Mouse (Mus musculus): ENCODE data around the gene Snca.

Gene Snca

DNA sequence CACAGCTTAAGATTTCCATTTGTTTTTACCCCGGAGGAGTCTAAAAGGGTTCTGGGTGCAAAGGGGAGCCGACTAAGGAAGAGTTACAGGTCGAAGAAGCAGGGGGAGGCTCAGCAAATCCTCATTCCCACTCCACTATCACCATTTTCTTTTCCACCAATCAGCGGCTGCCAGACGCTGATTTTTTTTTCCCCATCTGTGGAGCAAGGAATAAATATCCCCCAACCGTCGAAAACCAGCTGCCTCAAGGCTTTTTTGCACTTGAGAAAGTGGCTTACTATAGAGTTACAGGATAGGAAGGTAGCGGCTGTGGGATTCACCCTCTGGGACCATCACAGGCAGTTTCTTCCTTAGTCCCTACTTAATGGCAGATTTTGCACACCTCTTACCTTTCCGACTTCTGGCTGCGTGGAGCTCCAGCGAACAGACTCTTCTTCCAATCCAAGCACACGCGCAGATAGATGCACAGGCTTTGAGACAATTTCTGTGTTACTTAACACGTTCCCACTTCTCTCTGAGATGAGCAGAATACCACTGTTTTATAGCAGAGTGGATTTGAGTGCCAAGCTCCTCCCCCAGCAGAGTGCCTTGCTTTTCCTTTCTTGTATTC lies at the start of gene Snca:
Gene Snca, minus strand, starts transcription at position 574 of the 610 bp plus-strand sequence.
- DNase-seq (ENCODE audit: low spot score in 2 of 2): no peak

DNA sequence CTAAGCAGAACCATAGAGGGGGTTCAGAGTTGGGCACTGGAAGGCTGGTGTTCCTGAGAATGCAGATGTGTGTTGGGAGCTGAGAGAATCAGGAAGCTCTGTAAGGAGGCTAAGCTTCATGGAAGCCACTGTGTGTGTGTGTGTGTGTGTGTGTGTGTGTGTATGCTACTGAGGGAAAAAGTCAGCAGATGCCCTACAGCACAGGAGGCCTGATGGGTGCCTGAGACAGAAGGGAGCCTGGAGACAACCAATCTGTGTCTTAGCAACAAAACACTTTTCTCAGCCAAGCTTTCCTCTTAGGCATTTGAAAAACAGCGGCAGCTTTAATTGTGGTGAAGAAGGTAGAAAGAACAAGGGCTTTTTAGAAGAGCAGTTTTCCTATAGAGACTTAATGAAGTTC lies 40.5 kb upstream of the Snca start:
- no peak for DNase-seq (ENCODE audit: low spot score in 2 of 2)

DNA sequence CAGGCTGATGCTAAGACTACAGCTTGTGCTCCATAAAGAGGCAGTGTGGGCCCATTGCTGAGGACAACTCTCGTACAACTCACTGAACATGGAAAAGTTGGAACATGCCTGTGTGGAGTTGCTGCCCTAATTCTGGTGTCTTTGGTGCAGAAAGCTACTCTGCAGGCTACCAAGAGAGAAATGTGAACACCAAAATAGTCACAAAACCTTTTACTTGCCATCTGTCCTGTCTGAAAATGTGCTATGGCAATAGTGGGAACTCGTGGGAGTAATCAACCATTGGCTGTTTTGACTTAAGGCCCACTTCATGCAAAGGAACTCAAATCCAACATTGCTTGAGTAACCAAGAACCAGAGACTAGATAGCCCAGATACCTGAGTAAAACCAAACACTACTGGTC lies 26.9 kb upstream of the Snca start:
- no peak for DNase-seq (ENCODE audit: low spot score in 2 of 2)

DNA sequence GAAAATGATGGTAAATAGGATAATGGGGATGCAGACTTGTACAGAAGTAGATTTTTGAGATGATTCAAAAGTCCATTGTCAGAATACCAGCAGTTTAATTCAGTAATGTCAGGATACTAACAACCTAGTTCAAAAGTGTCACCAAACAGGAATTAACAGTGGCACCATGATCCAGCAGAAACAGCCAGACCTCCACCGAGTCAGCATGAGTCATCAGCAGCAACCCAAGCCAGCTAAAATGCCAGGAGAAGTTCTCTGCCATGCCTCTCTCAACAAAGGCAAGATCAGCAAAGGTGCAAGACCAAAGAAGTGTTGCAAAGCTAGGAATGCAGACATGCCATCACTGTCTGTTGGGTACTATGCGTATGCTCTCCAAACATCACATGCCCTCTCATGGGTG lies 22.0 kb upstream of the Snca start:
- DNase-seq (ENCODE audit: low spot score in 2 of 2): no peak

DNA sequence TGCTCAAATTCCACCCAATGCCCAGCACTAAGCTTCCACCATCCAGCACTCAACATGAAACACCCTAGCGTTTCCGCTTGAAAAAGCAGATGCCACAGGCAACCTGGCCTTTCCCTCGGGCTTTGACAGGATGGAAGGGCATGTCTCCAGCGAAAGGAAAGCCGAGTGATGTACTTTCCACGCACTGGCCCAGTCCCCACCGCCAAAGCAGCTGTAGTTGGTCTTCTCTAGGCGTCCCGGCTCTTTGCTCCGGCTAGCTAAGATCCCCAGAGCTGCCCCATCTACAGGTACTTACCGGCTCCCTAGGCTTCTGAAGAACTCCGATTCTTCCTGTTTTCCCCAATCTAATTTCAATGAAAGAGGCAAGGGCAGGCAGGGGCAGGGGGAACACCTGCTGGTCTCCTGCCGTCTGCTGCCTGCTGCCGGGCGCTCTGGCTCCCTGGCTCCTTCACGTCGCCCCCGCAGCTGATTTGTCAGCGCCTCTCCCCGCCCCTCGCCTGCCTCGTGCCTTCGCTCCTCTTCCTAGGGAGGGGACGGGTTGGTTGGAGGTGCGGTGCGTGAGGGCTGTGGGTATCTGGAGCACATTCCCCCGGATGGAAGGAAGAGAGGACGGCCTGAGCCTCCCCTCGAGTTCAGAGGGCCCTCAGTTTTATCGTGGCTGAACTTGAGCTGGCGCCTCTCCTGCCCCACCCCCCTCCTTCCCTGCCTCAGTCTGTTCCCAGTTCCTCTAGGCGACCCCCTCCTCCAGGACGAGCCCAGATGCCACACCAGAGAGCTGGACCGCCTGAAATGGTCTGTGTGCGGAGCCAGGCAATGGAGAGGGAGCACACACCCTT lies 1.0 kb downstream of the Snca start:
- DNase-seq (ENCODE audit: low spot score in 2 of 2): no peak

DNA sequence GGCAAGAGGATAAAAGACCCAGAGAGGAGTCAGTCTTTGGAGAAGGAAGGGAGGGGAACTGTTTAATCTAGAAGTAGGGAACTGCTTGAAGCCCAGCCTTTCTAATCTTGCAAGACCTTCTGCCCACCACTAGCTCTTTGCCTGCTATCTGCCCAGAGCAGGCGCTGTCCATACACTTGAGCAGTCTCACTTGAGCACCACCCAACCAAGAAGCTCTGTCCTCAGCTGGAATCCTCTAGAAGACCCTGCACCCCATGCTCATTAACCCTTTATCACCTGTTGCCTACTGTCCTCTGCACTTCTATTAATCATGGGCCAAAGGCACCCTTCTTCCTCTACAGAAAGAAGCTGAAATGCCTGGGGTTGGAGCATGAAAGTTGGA lies 1.6 kb downstream of the Snca start:
- DNase-seq (ENCODE audit: low spot score in 2 of 2): no peak

DNA sequence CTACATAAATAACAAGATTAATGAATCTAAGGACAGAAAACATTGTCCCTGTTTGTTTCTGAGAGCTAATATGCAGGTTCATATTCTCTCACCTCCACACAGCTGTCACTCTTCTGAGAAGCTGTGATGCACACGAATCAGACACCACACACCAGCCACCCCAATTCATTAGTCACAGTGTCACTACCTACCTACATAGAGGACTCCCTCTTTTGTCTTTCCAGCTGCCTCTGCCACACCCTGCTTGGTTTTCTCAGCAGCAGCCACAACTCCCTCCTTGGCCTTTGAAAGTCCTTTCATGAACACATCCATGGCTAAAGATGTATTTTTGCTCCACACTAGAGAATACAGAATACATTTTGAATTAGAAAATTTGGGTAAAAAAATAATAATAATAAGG lies 2.4 kb downstream of the Snca start:
- DNase-seq (ENCODE audit: low spot score in 2 of 2): no peak

DNA sequence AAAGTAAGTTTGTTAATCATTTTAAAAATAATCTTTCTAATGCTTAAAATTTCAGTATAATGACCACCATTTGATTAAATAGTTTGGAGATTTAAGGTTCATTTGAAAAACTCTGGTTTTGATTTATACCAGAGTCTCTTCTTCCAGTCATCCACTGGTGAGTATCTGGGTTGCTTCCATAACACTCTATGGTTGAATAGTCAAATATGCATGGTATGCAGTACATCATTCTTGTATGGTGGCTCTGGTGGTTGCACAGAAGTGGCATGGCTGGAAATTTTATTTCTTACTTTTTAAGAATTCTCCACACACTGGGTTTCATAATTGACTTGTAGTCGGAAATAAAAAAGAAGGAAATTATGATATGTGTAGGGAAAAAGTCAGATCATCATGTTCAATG lies 10.4 kb downstream of the Snca start:
- DNase-seq (ENCODE audit: low spot score in 2 of 2): no peak

DNA sequence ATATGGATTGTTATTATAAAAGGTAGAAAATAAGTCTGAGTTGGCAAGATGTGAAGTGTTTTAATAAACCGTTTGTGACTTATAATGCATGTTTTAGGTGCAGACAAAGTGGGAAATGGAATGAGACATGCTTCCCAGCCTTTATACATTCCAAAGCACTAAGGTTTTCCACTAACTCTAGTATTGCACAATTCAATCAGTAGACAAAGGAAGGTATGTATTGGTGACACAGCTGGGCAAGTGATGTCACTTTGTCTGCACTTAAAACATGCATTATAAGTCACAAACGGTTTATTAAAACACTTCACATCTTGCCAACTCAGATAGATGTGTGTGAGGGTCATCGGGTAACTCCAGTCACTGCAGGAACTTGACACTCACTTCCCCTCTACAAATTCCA lies 16.1 kb downstream of the Snca start:
- no peak for DNase-seq (ENCODE audit: low spot score in 2 of 2)

DNA sequence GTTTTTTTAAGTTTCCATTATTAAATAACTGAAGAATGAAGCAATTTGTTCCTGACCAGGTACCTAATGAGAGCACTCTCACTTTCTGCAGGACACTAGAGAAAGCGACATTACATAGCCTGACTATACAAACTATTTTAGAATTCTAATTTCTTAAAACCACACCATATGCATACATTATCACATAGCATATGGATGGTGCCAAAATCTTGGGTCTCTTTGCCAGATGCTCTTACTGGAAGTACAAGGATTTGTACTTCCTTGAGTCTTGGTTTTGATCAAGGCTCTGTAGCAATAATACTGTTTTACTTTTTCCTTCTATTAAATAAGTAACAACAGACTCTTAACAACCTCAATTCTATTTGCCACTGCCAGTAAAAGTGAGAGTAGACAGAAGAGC lies 31.4 kb downstream of the Snca start:
- no peak for DNase-seq (ENCODE audit: low spot score in 2 of 2)

DNA sequence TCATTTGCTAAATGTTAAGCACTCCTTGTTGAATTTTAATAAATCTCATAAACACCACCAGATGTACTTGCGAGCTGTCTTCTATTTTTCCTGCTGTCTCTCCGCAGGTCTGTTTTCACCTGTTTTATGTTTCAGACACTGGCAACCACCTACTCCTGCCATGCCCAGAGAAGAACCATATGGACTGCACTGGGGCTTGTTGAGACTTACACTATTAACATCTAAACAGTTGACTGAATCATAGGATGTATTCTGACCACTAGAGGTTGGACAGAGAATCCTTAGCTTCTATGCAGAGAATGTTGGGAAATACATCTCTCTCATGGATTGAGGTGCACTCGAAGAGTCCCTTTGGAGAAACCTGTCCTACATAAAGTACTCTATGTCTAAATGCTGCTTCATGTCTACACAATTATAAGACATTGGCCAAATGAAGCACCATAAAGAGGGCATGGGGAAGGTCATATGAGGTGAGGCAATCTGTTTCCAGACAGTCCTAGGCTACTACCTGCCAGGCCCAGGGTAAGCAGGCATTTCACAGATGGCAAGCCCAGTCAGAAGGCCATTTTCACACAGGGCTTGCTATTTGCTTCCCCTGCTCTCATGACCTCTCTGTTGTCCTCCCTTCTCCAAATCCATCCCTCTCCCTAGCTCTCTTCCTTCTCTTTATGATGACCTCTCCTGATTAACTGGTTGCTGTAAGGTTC lies 35.8 kb downstream of the Snca start:
- DNase-seq (ENCODE audit: low spot score in 2 of 2): no peak

DNA sequence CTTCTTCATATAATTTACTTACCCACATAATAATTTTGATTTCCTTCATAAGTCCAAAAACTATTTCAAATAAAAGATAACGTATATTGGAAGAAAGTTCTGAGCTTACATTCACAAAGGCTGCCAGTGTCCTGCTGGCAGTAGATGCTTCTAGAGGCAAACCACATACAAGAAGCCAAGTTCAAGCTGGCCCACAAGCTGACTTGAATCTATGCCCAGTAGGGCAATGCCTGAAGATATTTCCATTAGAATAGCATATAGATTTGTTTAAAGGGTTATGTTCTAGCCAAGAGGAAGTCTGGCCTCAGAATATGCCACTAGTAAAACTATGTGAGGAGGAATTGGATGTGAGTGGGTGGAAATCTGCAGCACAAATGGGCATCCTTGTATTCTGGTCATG lies 42.7 kb downstream of the Snca start:
- no peak for DNase-seq (ENCODE audit: low spot score in 2 of 2)

DNA sequence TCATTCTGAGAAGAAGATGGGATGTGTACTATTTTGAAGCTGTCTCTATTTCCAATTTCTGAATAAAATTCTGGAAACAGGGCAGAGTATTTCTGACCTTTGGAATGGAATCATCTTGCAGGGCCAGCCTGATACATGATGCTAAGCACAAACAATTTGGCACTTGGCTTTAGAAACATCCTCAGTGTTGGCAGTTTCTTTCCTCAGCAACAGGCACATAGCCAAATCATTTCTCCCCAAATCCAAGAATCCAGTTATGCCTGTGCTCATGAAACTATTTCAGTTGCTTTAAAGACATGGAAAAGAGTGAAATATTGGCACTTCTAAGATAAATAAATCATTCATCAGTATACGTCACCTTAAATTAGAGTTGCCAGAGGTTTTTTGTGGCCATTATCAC lies 57.8 kb downstream of the Snca start:
- DNase-seq (ENCODE audit: low spot score in 2 of 2): no peak

DNA sequence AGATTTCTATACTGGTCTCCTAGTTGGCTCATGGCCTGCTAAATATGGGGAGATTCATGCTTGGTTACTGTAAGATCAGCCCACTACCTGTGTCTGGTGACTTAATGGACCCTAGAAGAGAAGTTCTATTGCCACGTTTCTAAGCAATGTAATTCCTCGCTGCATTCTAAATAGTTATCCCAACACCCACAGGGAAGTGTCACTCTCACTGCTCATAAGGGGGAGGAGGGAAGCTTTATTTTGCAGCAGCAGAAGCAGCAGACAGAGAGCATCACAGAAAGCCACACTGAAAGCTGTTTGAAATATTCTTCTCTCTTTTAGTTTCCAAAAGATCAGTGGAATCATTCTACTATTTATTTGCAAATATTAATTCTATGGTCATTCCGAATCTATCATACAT lies 64.0 kb downstream of the Snca start:
- no peak for DNase-seq (ENCODE audit: low spot score in 2 of 2)

DNA sequence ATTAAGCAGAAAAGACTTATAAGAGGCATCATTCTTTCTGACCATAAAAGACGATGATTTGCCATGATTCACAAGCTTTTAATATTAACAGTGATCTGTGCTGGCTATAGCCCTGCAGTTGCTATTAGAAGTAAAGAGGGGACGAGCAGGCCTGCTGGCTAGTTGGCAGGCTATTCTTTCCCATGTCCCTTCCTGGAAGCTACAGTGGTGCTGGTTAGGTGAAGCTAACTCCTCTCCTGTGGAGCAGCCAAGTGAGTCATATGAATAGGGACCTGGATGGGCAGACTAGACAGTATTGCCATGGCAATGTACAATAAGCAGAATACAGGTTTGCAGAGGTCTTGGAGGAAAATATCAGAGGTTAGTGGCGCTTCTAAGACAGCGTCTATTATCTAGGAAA lies 66.8 kb downstream of the Snca start:
- DNase-seq (ENCODE audit: low spot score in 2 of 2): no peak

DNA sequence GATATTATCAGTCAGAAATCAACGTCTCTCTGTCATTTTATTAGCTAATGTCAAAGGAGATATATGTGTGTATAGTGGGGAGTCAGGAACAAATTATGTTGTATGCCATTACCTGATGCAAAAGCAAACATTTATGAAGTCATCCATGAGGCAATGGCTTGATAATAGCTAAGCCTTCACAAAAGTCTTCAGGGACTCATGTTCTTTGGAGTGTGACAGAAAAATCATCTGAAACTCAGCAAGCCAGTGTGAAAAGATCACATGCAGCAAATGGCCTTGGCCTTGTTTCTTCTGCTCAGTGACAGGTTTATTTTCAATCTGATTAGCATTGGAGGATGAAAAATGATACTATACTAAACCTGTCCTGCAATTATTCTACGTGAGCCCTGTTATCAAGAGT lies 67.9 kb downstream of the Snca start:
- no peak for DNase-seq (ENCODE audit: low spot score in 2 of 2)

DNA sequence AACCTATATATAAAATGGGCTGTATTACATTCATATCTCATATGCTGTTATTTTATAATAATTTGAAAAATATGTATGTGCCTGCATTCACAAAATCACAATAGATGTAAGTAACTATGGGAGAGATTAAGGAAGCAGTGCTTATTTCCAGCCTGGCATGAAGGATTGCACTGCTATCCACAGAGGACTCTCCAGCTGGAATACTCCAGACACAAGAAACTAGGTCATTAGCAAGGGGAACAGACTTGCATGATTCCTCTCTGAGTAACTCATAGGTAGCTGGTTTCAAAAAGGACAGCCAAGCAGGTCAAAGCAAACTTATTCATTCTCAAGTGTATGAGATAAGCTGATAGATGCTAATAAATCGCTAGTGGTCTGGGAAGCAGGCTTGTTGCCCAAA lies 74.7 kb downstream of the Snca start:
- DNase-seq (ENCODE audit: low spot score in 2 of 2): no peak

DNA sequence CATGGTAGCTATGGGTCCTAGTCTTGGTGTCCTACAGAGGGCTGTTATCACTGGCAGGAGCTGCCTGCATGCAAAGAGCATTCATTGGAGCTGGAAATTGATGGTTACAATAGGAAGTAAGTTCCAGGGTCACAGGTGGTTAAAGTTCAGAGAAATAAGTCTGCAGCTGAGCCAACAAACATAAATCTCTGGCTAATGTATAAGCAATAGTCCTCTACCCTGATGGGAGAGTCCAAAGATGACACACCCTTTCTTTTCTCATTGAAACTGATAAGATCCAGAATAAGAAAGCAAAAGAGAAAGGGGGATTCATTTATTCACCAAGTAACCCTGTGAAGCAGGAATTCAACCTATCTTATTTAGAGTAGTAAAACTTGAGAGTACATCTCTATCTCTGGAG lies 83.7 kb downstream of the Snca start:
- no peak for DNase-seq (ENCODE audit: low spot score in 2 of 2)

DNA sequence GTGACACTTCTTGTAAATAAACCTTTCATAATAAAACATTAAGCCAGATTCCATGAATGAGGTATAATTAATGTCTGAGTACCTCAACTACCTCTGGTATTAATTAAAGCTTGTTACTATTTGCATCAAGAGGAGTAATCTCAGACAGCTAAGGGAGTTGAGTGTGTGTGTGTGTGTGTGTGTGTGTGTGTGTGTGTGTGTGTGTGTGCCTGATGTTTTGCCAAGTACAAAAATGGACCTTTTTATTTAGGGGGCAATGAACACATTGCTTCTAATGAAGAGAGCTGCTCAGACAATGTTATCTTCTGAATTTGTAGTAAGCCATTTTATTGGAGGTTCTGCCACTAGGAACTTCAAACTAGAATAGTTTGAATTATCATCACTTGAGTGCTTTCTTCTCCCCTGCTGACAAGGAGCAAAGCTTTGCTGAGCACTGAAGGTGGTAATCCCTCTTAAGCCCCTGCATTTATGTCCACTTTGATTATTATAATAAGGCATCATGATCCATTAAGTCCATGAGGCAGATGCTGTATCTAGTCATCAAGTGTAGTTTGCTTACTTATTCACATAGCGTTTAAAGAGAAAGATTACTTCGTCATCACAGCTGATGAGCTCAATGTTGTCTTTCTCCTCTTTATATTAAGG lies 88.1 kb downstream of the Snca start:
- no peak for DNase-seq (ENCODE audit: low spot score in 2 of 2)

DNA sequence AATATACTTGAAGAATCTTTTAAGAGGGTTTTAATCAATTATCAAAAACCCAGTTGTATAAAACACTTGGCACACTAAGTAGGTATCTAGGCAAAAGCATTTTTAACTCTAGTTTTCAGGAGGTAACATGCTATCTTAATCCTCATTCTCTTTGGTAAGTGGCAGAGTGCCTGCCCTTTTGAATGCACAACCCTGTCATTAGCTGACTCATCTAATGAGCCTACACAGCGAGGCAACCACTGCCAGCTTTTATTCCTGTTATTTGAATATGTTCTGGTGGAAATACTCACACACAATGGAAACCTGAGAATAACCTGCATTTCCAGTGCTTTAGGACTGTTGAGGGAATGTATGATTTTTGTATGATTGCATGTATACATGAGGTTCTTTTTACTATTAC lies 89.9 kb downstream of the Snca start:
- DNase-seq (ENCODE audit: low spot score in 2 of 2): no peak

DNA sequence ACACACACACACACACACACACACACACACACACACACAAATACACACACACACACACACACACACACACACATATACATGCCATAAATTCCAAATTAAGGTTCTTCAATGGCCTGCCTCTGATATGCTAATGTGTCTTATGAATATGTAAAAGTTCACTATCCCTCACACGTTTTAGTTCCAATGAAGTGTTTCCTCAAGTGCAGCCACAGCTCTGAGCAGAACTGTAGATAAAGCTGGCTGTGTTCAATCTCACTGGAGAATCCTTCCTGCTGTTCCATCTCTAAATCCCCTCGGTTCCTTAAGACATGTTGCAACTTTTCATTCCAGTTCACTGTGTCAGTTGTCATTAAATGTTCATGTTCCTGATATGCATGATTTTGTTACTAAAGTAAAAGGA lies 98.5 kb downstream of the Snca start:
- no peak for DNase-seq (ENCODE audit: low spot score in 2 of 2)

DNA sequence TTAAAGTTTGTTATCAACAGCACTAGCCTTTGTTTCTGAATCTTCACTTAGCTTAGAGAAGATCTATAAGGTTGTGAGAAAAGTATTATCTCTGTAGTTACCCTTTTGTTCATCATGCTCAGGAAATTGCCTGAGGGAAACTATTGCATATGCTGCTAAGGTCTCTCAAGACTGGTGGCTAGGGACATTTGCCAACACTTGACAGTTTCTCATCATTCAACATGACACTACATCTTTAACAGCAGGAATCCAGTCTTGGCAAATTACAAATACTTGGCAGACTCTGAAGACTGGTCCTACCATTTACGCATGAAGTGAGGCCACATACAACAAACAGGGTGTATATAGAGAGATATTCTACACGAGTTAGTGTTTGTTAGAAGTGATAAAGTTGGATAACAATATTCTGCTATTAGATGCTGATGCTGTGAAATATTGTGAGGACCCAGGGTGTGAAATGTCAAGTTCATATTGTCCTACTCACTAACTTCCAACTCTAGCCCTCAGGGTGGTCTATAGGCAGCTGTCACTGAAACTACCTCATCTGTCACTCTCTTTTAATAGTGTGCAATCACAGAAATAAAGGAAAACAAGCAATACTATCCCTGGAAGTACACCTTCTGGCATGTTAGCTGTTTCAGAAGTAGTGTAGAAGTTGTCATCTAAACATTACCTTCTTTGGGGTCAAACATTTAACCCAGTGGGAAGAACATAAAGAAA lies 105.4 kb downstream of the Snca start:
- no peak for DNase-seq (ENCODE audit: low spot score in 2 of 2)
